Mouse (Mus musculus) forebrain, embryonic 12.5 days (tissue): ENCODE results near the gene Galnt3. TPM values are rescaled to one million over a fixed set of nuclear protein-coding genes. Genes with fewer than 3 reads are reported as not detected.

ENCODE experiments used
- ATAC-seq: fragments of 200-750 bp; cut with Nextera tagmentation; 2 replicates; pipeline ENCODE4 v1.8.0; 2017; ENCODE audit warnings: moderate TSS enrichment; ENCODE audit not compliant: low FRiP score
- H3K27ac ChIP-seq: fragments of 300-500 bp; sonication (generic); 2 replicates; pipeline ENCODE4 v1.5.1; 2016; ENCODE audit warnings: mild to moderate bottlenecking
- H3K27me3 ChIP-seq: fragments of 300-500 bp; sonication (generic); 2 replicates; pipeline ENCODE4 v1.6.1; 2016; ENCODE audit warnings: mild to moderate bottlenecking
- H3K36me3 ChIP-seq: fragments of 300-500 bp; sonication (generic); replicated peaks from 2 replicates; pipeline ENCODE4 v1.6.1; 2016; ENCODE audit warnings: mild to moderate bottlenecking
- H3K4me1 ChIP-seq: fragments of 300-500 bp; sonication (generic); 2 replicates; pipeline ENCODE4 v1.6.1; 2016
- H3K4me2 ChIP-seq: fragments of 300-500 bp; sonication (generic); 2 replicates; pipeline ENCODE4 v1.6.1; 2016; ENCODE audit warnings: mild to moderate bottlenecking, moderate library complexity
- H3K4me3 ChIP-seq: fragments of 300-500 bp; sonication (generic); replicated peaks from 2 replicates; pipeline ENCODE4 v1.5.1; 2016; ENCODE audit warnings: mild to moderate bottlenecking
- H3K9ac ChIP-seq: fragments of 300-500 bp; sonication (generic); 2 replicates; pipeline ENCODE4 v1.6.1; 2016; ENCODE audit warnings: mild to moderate bottlenecking
- H3K9me3 ChIP-seq: fragments of 300-500 bp; sonication (generic); 2 replicates; pipeline ENCODE4 v1.6.1; 2016
- WGBS: fragments of 180-500 bp; shearing (Covaris S2); methylation state at CpG from one replicate; pipeline ENCODE4 v1.1.7; 2016; 5-methylcytosine and 5-hydroxymethylcytosine counted together
- polyA plus RNA-seq: library from polyadenylated mRNA; unstranded; fragments of >200 nt; fragmentation: Nextera tagmentation; extraction: Ambion mirVana; gene quantifications from 2 replicates; pipeline ENCODE4 v1.2.1, GENCODE M21; 2016

Gene Galnt3
- polyA plus RNA-seq, 1 experiment from 2014 or later = 0.73 TPM

DNA sequence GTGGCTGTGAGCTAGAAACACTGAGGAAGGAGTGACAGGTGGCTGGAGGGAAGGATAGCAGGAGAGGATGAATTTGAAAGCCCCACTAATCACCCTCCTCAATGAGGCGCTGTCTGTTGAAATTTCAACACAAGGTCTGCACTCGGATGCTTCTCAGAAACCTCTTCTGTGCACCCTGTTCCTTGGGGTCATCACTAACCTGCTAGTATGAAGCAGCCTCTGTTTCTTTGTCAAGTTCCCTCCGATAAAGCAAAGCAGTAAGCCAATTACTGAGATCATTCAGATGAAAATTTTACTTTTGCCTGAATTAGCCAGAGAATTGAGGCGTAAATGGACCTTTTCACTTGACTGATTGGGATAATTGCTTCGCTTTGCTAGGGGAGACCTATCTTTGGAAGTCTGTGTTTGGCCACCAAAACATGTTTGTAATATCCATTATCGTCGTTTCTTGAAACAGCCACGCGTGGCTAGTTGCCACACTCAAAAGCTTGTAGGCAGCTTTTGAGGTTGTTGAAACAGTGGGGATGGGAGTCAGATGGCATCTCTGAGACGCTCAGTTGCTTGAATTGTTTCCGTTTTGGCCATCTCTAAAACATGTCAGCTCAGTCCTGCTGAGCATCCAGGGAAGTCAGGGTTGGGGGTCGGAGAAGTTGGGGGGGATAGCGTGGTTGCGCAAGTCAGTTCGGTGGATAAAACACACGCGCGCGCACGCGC lies 83.4 kb downstream of the Galnt3 start:
- Histone ChIP-seq H3K36me3 (no peaks in the 10 kb centered on the region), H3K27ac (peak overlapping the region; percentile 81), H3K27me3 (peaks cover 28% of the 10 kb centered on the region), H3K4me2 (peak overlapping the region; percentile 42), H3K9me3 (no peaks in the 10 kb centered on the region), H3K4me1 (peaks cover 30% of the 10 kb centered on the region), H3K4me3 (no peak overlapping the region), H3K9ac (no peak overlapping the region)
- WGBS = 42% methylated on average over 21 of the region's 21 CpGs
- peak; percentile 40 for ATAC-seq

DNA sequence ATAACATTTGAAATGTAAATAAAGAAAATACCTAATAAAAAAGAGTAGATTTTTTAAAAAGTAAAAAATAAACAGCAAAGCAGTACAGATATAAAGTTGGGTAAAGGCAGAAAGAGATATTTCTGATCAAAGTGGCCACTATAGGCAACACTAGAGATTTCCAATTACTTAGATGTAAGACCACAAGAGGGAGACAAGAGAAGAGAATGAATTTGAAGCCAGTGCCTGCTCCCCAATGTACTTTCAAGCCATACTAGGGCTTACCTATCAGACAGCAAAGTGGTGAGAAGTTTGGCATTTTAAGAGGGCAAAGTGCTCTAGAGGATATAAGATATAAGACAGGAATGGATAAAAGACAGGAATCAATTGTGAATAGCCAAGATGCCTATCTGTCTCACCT lies 84.2 kb downstream of the Galnt3 start:
- no peak for ATAC-seq
- H3K27ac ChIP-seq = peak overlapping the region; percentile 81; the same call in 1 of the 2 replicates
- H3K27me3 ChIP-seq = peaks cover 34% of the 10 kb centered on the region

DNA sequence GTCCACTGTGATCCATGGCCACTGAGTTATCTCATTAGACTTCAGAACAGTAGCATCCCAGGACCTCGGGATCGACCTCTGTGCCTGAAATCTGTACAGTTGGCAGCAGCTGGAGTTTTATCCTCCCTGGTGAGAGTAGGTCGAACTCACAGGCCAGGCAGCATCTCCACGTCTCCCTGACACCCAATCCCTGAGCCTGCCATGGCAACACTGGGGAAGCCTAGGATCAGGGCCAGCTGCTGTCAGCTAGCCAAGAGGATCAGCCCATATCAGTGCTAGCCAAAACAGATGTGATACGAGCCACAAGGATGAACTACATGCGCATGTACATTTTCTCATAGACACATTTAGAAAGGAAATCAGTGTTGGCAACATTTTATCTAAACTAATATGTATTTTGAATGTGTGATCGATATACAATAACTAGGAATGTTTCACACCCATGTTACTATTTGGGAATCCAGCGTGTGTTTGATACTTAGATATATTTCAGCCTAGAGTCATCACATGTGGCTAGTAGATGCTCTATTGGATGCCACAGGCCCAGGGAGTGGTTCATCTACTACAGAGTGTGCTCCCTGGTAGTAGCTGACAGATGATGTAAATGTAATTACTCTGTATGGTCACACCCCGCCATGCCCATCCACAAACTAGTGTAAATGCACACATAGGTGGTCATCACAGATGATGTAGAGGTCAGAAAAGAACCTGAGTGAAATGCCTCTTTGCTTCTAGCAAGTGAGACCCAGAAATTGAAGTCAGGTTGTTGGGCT lies 89.7 kb downstream of the Galnt3 start:
- H3K4me3 ChIP-seq = no peak overlapping the region
- no peak overlapping the region for H3K4me2 ChIP-seq
- no peaks in the 10 kb centered on the region for H3K36me3 ChIP-seq
- no peak overlapping the region for H3K27ac ChIP-seq
- ATAC-seq = peak; percentile 55; the same call in 1 of the 2 replicates
- no peaks in the 10 kb centered on the region for H3K9me3 ChIP-seq
- H3K9ac ChIP-seq = no peak overlapping the region
- 76% methylated on average over 9 of the region's 9 CpGs for WGBS
- H3K27me3 ChIP-seq = peaks cover 49% of the 10 kb centered on the region
- H3K4me1 ChIP-seq = no peaks in the 10 kb centered on the region; the same call in 1 of the 2 replicates

More for the DNA sequence above, 84.2 kb downstream of the Galnt3 start:
- Histone ChIP-seq H3K4me2 (no peak overlapping the region), H3K9ac (no peak overlapping the region), H3K4me3 (no peak overlapping the region), H3K4me1 (peaks cover 30% of the 10 kb centered on the region), H3K36me3 (no peaks in the 10 kb centered on the region), H3K9me3 (no peaks in the 10 kb centered on the region)

Other genes with a start within 250 kb of the Galnt3 start
- gene Ttc21b, start 131.6 kb upstream of the Galnt3 start, polyA plus RNA-seq = 16.2 and 17.8 TPM in 2 replicates